Mouse (Mus musculus) mouse trophoblast stem cell (cell line): ENCODE data around the gene Gm43638.
"Not testable (repeated sequence)": the region's sequence is repeated elsewhere in the genome, so short reads cannot be mapped to it uniquely, and the experiment has no call there.

Experiments used
- in situ Hi-C, 2 experiments: fragments of 300-500 bp; cut with MseI, MboI; formaldehyde crosslinking; loops; 2 replicates in 1 of 2; 3 replicates in 1 of 2; pipeline ENCODE4 v1.15.1; 2025

Gm43638 gene

DNA sequence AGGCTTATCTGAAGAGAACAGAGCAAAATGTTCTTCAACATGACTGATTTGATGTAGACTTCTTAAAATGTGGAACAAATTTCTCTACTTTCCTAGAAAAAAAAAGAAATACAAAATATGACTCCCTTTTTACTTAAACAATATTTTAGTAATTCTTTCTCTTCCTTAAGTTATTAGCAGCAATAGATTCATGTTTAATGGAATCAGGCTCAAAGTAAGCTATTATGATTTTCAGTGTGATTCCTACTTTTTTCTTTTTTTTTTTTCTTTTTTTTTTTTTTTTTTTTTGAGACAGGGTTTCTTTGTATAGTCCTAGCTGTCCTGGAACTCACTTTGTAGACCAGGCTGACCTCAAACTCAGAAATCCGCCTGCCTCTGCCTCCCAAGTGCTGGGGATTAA lies at the start of gene Gm43638:
TSS of gene Gm43638 (minus strand) at position 101 of the 400 bp plus-strand sequence.
- in situ Hi-C loops = not testable (repeated sequence)

DNA sequence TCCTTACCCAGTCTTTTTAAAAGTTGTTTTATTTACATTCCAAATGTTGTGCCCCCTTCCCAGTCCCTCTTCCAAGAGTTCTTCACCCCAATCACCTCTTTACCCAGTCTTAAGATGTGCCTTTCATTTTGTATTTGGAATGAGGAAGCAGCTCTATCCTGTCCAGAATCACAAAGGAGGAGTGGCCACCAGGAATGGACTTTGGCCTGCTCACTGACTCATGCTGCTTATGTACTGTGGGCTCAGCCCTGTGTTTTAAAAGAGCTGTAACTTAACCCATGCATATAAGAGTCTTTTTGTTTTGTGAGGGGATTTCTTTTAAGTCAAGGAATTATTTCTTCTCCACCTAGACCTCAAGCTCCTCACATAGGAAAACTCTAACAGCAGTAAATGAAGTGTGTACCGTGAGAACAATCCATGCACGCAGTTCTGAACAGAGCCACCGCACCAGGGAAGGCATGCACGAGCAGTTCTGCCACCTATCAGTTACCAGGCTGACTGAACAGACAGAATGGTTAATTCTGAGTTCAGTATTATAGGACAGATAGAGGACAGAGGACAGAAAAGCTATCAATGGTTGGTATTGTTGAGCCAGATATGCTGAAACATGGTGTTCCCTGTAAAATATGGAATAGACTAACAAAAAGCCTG lies 49.5 kb upstream of the Gm43638 start:
- in situ Hi-C loops = no loop called here

DNA sequence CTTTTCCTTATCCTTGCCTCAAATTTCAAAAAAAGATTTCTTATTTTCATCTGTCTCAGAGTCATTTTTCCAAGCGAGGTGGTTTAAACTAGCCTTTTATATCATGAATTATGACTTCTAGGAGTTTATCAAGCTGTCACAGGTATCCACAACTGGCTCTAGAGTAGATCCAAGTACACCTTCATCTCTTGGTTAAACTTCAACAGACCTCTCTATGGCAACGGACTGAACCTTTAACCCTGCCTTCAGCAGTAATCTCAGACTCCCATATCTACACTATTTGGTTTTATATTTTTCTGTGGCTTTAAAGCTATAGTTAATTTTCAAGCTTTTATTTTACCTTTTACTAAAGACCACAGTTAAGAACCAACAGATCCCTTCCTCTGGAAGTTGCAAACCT lies 45.7 kb upstream of the Gm43638 start:
- in situ Hi-C loops = no loop called here

DNA sequence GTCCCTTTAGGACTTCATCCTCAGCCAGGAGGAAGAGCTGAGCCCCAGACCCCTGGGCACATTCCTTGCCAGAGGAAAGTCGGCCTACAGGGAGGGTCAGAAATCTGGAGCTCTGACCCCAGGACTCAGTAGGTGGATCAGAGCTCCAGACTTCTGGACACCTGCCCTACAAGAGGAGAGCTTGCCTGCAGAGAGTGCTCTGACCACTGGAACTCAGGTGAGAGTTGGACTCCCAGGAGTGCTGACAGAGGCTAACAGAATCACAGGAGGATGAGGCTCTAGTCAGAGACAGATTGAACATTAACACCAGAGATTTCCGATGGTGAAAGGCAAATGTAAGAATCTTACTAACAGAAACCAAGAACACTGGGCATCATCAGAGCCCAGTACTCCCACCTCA lies 37.0 kb upstream of the Gm43638 start:
- in situ Hi-C loops = not testable (repeated sequence)

DNA sequence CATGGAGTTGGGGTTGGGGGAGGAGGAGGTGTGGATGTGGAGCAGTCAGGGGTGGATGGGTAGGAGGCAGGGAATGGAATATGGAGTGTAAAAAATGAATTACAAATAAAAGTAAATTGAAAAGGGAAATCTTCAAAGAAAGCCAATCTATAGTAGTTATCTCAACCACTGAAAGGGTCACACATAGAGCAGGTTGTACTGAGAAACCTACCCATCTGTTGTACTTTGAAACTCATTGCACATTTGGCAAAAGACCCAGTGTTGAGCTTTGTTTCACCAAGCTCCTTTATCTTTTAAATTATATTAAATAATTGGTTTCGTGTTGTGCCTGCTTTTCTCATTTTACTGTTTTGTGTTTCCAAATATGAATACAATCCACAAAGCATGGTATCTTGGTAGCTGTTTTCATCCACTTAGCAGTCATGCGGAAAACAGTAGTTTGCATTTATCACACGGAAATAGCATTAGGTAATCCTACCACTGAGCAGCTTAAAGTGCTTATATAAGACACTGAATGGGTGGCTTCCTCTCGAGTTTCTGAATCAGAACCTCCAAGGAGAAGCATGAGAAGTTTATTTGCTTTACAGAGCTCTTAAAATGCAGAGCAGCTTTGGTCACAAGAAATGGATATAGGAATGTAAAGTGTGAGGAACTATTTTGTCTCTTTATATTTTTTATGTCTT lies 19.3 kb upstream of the Gm43638 start:
- in situ Hi-C loops = no loop called here

DNA sequence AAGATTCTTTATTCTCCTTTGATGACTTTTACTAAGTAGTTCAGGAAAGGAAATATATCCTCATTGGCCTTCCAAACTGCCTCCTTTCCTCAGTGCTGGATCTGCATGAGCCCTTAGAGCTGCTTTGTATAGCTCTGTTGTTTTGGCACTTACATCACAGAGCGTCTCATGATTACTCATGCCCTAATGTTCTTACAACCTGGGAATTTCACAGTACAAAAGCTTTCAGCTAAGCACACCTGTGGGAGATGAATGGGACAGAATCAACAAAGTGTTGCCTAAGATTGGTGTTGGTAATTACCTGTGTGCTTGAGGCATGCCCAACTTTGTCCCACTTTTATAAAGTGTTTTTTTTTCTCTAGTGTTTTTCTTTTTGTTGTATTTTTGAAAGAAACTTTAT lies 16.1 kb upstream of the Gm43638 start:
- in situ Hi-C loops = no loop called here

DNA sequence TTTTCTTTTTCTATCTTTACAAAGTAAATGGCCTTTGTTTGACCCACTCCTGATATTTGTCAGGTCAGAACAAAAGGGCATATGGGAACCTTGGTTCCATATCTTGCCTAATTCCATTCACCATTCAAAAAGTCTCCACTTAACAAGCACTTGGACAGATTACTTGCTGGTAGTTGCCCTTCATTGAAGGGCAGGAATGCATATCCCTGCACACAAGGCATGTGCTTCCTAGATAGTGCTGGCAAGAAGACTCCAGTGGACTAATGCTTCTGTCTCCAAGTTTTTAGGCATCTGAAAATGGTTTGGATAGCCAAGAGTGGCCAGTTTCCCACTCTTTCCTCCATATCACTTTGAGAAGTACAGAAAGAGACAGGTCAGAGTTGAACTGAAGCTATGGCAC lies 12.7 kb upstream of the Gm43638 start:
- in situ Hi-C loops = no loop called here

DNA sequence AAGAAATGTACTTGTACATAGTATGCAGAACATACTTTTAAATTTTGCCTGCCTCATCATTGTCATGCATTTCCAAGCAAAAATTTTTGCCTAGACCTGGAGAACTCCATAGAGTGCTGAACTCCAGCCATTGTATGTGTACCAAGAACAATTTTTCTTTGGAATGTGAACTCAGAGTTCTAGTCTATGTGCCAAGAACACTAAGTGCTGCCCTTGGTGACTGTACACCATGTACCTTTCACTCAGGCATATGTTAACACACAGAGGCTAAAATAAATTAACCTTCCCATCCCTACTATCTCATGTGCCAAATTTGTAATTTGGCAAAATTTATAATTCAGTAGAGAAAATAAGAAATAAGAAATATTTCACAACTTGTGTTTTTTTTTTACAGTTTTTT lies 12.3 kb upstream of the Gm43638 start:
- in situ Hi-C loops = no loop called here

DNA sequence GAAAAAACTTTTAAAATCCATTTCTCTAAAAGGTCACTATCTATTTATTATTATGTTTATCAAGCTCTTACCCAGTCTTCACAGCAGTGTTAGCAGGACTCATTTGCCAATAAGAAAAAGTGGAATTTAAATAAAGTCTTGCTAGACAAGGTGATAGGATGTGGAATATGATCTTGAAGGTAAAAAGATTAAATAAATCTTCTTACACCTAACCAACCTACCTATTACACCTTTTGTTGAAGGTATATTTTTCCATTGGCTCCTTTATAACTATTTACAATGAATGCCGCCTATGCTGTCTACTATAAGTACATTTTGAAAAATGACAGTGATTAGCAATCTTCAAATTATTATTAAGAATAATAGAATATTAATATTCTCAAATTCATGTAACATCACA lies 4.2 kb upstream of the Gm43638 start, which contains the start of gene Ugt2a1:
TSS of gene Ugt2a1 (minus strand) at position 101 of the 400 bp plus-strand sequence.
- in situ Hi-C loops = no loop called here

DNA sequence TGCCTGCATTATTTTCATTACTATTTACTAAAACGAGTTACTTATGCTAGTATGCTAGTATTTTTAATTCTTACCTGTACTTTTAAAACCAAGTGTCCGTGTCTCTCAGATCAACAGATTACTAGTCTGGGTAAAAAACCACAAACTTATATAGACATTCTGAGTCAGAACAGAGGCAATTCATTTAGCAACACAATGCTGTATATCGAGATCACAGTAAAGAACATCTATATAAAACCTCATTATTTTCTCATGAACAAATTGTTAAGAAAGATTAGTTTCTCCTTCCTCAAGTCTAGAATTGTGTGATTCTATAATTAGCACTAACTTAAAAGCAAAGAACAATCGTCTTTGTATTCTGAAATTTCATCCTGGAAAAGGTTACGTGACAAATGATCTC lies 4.4 kb downstream of the Gm43638 start, which contains the start of gene Ugt2a2:
TSS of gene Ugt2a2 (minus strand) at position 101 of the 400 bp plus-strand sequence.
- in situ Hi-C loops = no loop called here

DNA sequence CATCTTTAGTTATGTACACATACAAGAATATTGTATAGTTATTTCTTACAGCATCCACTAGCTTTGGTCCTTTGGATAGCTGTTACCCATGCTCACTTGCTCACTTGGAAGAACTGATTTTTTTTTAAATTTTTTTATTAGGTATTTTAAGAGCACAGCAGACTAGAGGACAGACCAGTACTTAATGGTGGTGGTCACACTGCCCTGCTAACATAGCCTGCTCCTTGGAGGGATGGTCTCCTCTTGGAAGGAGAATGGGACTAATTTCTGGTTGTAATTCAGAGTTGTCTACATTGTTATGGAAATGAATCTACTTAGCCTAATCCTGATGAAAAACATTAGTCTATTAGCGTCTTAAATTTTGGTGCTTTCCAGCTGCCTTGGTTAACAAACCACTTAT lies 27.8 kb downstream of the Gm43638 start:
- in situ Hi-C loops = no loop called here

DNA sequence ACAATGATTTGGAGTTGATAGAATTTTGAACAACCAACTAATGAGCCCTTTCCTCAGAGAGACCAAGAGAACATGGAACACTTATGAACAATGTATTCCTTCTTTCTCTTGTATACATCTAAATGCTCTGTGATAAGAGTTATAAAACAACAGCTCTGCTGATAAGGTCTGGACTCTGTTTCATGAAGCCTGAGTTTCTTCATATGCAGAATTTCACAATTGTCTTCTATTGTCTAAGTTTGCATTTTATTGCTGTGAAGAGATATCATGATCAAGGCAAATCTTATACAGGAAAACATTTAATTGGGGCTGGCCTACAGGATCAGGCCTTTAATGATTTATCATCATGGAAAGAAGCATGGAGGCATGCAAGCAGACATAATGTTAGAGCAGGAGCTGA lies 28.9 kb downstream of the Gm43638 start:
- in situ Hi-C loops = no loop called here

DNA sequence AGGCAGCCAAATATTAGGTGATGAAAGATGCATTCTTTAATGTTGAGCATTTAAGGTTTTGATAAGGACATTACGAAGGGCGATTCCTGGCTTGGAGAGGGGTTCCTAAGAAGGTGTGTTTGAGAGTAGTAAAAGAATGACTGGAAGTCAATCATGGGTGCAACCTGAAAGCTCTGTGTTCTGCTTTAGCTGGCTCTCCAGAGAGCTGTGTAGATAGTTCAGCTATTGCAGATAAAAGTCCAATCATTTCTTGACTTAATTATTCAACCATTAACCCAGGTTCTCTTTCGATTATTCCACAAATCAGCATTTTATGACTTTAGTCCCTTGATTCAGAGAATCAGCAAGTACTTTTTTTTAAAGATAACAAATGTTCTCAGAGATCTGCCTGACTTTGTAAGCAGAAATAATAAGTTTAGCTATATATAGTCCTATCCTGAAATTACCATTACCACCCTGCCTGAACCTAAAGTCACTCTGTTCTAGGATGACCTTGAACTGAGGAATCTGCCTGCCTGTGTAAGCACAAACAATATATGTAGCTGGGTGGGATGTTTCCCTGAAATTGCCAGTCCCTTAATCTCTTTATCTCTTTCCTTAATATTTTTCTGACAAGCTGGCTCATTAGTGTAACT lies 30.3 kb downstream of the Gm43638 start:
- in situ Hi-C loops = no loop called here

DNA sequence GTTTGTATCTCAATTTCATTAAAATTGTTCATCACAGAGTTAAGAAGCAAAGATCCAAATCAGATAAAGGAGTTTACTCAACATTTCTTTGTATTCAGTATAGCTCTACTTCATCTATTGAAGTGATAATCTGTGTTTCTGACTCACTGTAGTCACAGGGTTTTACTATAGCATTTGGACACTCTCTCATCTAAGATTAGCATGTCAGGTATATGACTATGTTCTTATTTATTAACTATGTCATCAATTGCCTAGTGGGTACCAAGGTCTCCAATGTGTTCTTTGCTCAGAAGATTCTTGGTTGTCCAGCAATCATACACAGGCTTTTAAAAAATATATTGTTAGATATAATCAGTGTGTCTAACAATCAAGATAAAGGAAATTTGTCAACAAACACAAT lies 31.1 kb downstream of the Gm43638 start:
- in situ Hi-C loops = no loop called here

DNA sequence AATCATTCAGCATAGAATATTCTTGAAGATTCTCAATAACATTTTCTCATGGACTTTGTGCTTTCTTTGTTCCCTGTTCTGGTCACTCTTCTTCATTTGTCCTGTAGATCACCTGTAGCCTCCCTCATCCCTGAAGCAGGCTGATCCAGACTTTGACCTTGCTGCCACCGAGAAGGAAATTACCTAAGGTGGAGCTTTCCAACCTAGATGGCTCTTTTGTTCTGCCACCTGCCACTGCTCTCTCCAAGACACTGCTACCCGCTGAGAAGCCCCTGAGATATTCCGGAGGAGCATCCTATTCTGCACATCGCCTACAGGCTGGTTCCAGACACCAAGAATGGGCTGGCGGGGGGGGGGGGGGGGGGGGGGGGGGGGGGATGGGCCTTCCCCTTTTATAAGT lies 34.1 kb downstream of the Gm43638 start:
- in situ Hi-C loops = not testable (repeated sequence)

DNA sequence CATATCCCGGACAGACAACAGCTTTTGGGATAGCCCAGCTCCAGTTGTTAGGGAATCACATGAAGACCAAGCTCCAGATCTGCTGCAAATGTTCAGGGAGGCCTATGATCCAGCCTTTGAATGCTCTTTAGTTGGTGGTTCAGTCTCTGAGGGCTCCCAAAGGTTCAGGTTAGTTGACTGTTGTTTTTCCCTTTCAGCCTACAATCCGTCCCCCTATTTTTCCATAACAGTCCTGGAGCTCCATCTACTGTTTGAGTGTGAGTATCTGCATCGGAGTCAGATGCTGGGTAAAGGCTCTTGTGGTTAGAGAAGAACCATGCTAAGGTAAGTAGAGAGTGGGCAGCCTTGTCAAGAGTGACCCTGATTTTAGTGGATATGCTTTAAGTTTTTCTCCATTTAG lies 50.3 kb downstream of the Gm43638 start:
- in situ Hi-C loops = no loop called here

DNA sequence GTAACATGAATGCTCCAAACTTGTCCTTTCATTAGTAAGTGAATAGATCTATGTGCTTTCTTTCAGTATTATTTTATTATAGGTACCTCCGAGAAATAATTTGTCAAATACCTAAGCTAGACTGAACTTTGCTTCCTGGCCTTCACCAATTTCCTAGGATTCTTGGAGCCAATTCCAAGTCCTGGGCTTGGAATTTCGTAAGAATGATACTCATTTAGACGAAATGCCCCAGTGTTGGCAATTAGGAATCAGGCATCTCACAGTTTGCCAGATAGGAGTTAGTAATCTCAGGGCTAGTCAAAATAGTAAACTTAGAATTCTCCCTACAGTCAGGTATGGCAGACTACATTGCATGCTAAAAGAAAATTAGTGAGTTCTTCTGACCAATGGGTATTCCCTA lies 60.9 kb downstream of the Gm43638 start:
- in situ Hi-C loops = no loop called here

DNA sequence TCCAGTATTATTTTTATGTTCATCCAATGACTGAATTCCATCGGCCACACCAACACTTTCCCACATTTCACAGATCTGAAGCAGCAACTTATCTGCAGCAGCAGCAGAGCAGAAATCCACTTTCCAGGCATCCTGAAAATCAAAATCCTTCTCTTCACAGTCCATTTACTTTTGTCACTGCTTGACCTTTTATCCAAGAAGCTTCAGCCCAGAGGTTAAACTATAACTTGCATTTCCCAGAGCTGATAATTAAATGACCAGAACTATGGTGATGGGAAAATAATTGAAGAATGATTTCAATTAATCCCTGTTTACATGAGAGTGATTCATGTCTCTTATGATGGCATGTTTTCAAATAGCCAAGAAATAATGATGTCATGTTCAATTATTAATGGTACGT lies 62.6 kb downstream of the Gm43638 start, which contains the start of gene Ugt2b38:
TSS of gene Ugt2b38 (minus strand) at position 163 of the 400 bp plus-strand sequence.
- in situ Hi-C loops = not testable (repeated sequence)
